Mouse (Mus musculus): ENCODE measurements around the gene Kif14. TPM values are rescaled to one million over a fixed set of nuclear protein-coding genes. Genes with fewer than 3 reads are reported as not detected.
"Not testable (repeated sequence)": the region's sequence is repeated elsewhere in the genome, so short reads cannot be mapped to it uniquely, and the experiment has no call there.

The Kif14 gene
- total RNA-seq, 2 experiments from 2014 or later = 0.08 TPM; not detected in 1

GRCm38 (mm10) chr1:136452421-136452820 is 13.7 kb upstream of the Kif14 start:
- H3K27ac ChIP-seq = no peak overlapping the region
- intact Hi-C loops (cut with DNase I) = no loop called here
- no peak overlapping the region for H3K4me3 ChIP-seq
- TF ChIP-seq CTCF (IDR thresholded peaks at IDR 0.05) = no peak
- DNase-seq = no peak

DNA sequence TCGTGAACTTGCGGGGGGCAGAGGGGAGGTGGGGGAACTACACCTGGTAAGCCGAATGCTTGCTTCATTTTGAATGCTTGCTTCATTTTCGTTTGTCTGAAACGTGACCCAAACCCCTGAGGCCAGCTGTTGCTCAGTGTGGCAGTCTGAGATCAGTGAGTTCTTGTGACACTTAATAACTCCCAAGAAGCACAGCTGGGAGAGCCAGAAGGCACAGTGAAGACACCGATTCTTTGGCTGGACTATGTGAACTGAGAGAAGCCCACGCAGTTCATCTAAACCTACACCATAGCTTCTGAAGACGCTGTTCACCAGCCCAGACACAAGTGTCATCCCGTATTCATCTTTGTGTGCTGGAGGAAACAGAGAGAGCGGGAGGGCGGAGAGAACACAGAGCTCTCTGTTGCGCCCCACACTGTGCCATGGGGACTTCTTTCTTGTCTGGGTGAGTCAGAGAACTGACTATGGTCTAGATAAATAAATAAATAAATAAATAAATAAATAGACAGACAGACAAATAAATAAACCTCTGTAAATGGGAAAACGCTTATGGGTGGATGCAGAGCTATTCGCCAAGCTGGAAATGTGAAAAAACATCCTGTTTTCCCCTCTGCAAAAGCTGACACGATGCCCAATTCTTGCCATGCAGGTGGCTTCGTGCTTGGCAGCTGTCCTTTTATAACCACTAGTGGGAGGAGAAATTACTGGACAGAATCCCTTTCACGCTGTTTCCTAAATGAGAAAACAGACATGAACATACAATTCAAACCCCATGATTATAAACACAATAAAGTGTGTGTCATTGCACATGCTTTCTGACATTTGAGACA is 10.2 kb upstream of the Kif14 start:
- no peak for TF ChIP-seq CTCF (IDR thresholded peaks at IDR 0.05)
- no peak overlapping the region for H3K27ac ChIP-seq
- DNase-seq = no peak
- H3K4me3 ChIP-seq = no peak overlapping the region
- intact Hi-C loops (cut with DNase I) = loop anchor here (5.0 kb wide), 1 partner anchor 149 kb away; no protein-coding TSS in a partner anchor

DNA sequence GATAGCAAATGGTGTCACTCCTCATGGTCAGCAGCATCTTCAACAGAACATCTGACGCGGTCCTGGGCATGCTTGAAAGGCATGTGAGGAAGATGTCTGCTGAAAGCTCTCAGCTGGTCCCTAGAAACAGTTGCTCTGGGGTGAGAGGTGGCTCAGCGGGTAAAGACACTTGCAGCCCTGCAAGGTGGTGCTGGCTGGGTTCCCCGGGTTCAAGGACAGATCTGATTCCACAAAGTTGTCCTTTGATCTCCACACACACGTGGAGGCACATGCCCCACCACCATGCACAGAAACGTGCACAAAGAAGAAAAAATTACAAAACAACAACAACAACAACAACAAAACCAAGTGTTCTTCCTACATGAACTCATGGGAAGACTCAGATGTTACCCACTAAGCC is 9.4 kb upstream of the Kif14 start:
- DNase-seq = no peak
- TF ChIP-seq CTCF (IDR thresholded peaks at IDR 0.05) = no peak
- intact Hi-C loops (cut with DNase I) = loop anchor here (5.0 kb wide), 1 partner anchor 149 kb away; no protein-coding TSS in a partner anchor
- Histone ChIP-seq H3K27ac (no peak overlapping the region), H3K4me3 (no peak overlapping the region)

GRCm38 (mm10) chr1:136457403-136457802 is 8.7 kb upstream of the Kif14 start:
- Histone ChIP-seq H3K4me3 (no peak overlapping the region), H3K27ac (no peak overlapping the region)
- DNase-seq = no peak
- TF ChIP-seq CTCF (IDR thresholded peaks at IDR 0.05) = no peak
- intact Hi-C loops (cut with DNase I) = loop anchor here (5.0 kb wide), 1 partner anchor 150 kb away; no protein-coding TSS in a partner anchor

GRCm38 (mm10) chr1:136458691-136459245 is 7.4 kb upstream of the Kif14 start:
- peak; percentile 92 for TF ChIP-seq CTCF (IDR thresholded peaks at IDR 0.05)
- Histone ChIP-seq H3K27ac (no peak overlapping the region), H3K4me3 (no peak overlapping the region)
- DNase-seq = no peak
- intact Hi-C loops (cut with DNase I) = loop anchor here (1.0 to 5.0 kb wide), 3 partner anchors 151 to 288 kb away; no protein-coding TSS in a partner anchor

GRCm38 (mm10) chr1:136462443-136462842 is 3.7 kb upstream of the Kif14 start:
- TF ChIP-seq CTCF (IDR thresholded peaks at IDR 0.05) = no peak
- Histone ChIP-seq H3K27ac (no peak overlapping the region), H3K4me3 (no peak overlapping the region)
- DNase-seq = peak; percentile 40
- intact Hi-C loops (cut with DNase I) = no loop called here

GRCm38 (mm10) chr1:136465168-136465567 is 975 bp upstream of the Kif14 start:
- Histone ChIP-seq H3K27ac (no peak overlapping the region), H3K4me3 (no peak overlapping the region)
- peak; percentile 2; the same call in 1 of the 2 replicates for TF ChIP-seq CTCF (IDR thresholded peaks at IDR 0.05)
- DNase-seq = no peak
- intact Hi-C loops (cut with DNase I) = no loop called here

DNA sequence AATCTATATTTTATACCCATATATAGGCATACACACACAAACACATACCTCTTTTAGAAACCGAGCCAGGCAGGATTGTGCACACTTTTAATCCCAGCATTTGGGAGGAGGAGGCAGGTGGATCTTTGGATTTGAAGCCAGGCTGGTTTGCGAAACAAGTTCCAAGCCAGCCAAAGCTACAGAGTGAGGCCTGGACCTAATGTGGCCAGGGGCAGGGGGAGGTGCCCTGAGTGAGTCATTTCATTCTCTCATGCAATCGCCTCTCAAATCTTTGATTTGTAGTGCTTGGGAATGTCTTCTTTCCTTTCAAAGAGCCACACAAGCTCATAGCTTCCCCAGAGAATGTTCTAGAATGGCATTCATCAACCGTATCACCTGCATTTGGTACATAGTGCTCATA is 3.3 kb downstream of the Kif14 start:
- no peak for TF ChIP-seq CTCF (IDR thresholded peaks at IDR 0.05)
- no peak overlapping the region for H3K27ac ChIP-seq
- no peak for DNase-seq
- intact Hi-C loops (cut with DNase I) = no loop called here
- no peak overlapping the region for H3K4me3 ChIP-seq

- DNase-seq = no peak
- intact Hi-C loops (cut with DNase I) = no loop called here
- H3K4me3 ChIP-seq = no peak overlapping the region
- H3K27ac ChIP-seq = no peak overlapping the region
- TF ChIP-seq CTCF (IDR thresholded peaks at IDR 0.05) = no peak
Observed at GRCm38 (mm10) chr1:136470471-136470870, 4.3 kb downstream of the Kif14 start.

DNA sequence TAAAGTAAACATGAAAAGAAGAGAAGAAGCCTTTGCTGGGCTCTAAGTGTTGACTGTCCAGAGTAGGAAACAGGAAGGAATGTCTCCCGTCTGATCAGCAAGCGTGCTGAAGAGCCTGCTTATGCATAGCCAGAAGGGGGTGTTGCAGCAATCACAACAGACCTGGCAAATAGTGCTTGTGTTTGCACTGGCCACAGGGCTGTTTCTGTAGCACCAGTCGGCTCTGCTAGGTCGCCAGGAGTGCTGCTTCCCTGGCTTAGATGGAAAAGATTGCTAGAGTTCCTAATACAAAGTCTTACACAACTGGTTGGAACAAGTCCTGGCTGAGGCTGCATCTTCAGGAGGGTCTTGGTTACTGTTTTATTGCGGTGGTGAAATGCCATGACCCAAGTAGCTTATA is 25.5 kb downstream of the Kif14 start:
- no peak for DNase-seq
- Histone ChIP-seq H3K4me3 (no peak overlapping the region), H3K27ac (no peak overlapping the region)
- TF ChIP-seq CTCF (IDR thresholded peaks at IDR 0.05) = no peak
- intact Hi-C loops (cut with DNase I) = no loop called here

DNA sequence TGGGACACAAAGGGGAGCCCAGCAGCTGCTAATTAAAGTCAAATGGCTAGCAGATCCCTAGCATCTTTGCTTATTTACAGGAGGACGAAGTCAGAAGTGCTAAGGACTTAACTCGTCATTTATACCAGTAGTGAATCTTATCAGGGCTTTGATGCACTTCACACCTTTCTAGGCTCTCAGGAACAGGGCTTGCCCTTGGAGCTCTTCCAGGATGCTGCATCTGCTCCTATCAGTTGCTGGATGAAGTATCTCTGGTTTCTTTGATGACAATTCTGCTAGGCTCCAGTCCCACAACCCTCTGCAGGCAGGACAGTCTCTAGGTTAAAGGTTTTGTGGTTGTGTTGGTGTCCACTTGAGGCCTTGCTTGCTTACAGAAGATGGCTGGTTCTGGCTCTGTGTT is 26.1 kb downstream of the Kif14 start:
- DNase-seq = no peak
- TF ChIP-seq CTCF (IDR thresholded peaks at IDR 0.05) = no peak
- intact Hi-C loops (cut with DNase I) = no loop called here
- Histone ChIP-seq H3K4me3 (no peak overlapping the region), H3K27ac (no peak overlapping the region)

GRCm38 (mm10) chr1:136499317-136499716 is 33.2 kb downstream of the Kif14 start:
- Histone ChIP-seq H3K4me3 (no peak overlapping the region), H3K27ac (no peak overlapping the region)
- intact Hi-C loops (cut with DNase I) = no loop called here
- no peak for DNase-seq
- TF ChIP-seq CTCF (IDR thresholded peaks at IDR 0.05) = no peak

GRCm38 (mm10) chr1:136502936-136503335 is 36.8 kb downstream of the Kif14 start:
- Histone ChIP-seq H3K27ac (no peak overlapping the region), H3K4me3 (no peak overlapping the region)
- intact Hi-C loops (cut with DNase I) = no loop called here
- TF ChIP-seq CTCF (IDR thresholded peaks at IDR 0.05) = no peak
- no peak for DNase-seq

- H3K27ac ChIP-seq; DNase-seq; H3K4me3 ChIP-seq; intact Hi-C loops (cut with DNase I): not testable (repeated sequence)
Observed at GRCm38 (mm10) chr1:136506255-136506654, 40.1 kb downstream of the Kif14 start.

Measured in gastrocnemius, adult 2 months (tissue).